Mouse (Mus musculus) G1E (cell line): ENCODE results near the gene Mapt. TPM values are rescaled to one million over a fixed set of nuclear protein-coding genes. Genes with fewer than 3 reads are reported as not detected.

ENCODE experiments used
- ATAC-seq: 2 replicates; pipeline ENCODE4 v1.8.0; 2016; ENCODE audit warnings: mild to moderate bottlenecking; ENCODE audit not compliant: insufficient number of reproducible peaks, poor library complexity, low FRiP score, severe bottlenecking; ENCODE audit errors: extremely low read depth
- DNase-seq: peaks from one replicate; pipeline ENCODE4 v3.0.0; 2012; ENCODE audit warnings: low spot score
- H3K27me3 ChIP-seq: 2 replicates; pipeline ENCODE4 v1.6.1; 2012; ENCODE audit warnings: mild to moderate bottlenecking, low read length, inconsistent platforms; ENCODE audit not compliant: insufficient read depth
- H3K36me3 ChIP-seq: replicated peaks from 2 replicates; pipeline ENCODE3; 2012; ENCODE audit warnings: mild to moderate bottlenecking, inconsistent platforms
- H3K4me1 ChIP-seq: 2 replicates; pipeline ENCODE4 v1.6.1; 2012; ENCODE audit warnings: low read depth, low read length, inconsistent platforms, mixed read lengths; ENCODE audit not compliant: insufficient read depth
- H3K4me3 ChIP-seq: 2 replicates; pipeline ENCODE4 v1.5.1; 2012; ENCODE audit warnings: low read depth, mild to moderate bottlenecking, inconsistent platforms, low read length, moderate library complexity, mixed read lengths
- H3K9me3 ChIP-seq: replicated peaks from 2 replicates; pipeline ENCODE4 v1.6.1; 2012; ENCODE audit warnings: inconsistent platforms
- CTCF ChIP-seq: IDR thresholded peaks from 2 replicates; pipeline ENCODE4 v1.5.1; 2012; ENCODE audit warnings: low read depth, low read length, inconsistent platforms, mixed read lengths
- GATA1 ChIP-seq: IDR thresholded peaks from 2 replicates; pipeline ENCODE4 v1.6.1; 2012; ENCODE audit warnings: borderline replicate concordance, low read length, inconsistent platforms, mixed read lengths
- GATA2 ChIP-seq: IDR thresholded peaks from 2 replicates; pipeline ENCODE4 v1.6.1; 2012; ENCODE audit warnings: low read depth, low read length, inconsistent platforms, borderline replicate concordance
- POLR2AphosphoS5 ChIP-seq: IDR thresholded peaks from 2 replicates; pipeline ENCODE4 v1.6.1; 2012; ENCODE audit warnings: low read depth, low read length, inconsistent platforms; ENCODE audit not compliant: insufficient replicate concordance
- TAL1 ChIP-seq: conservative IDR thresholded peaks from 2 replicates; pipeline ENCODE4 v1.6.1; 2012; ENCODE audit warnings: low read depth, low read length, inconsistent platforms, mixed read lengths
- polyA plus RNA-seq: library from polyadenylated mRNA; stranded (reverse); fragments of >175 nt; gene quantifications from 2 replicates; pipeline ENCODE4 v1.2.3, GENCODE M21; 2012
- total RNA-seq, 2 experiments: library from RNA; stranded (forward) in 1 of 2; stranded (reverse) in 1 of 2; fragments of 200-1000 nt in 1 of 2; fragments of >200 nt in 1 of 2; fragmentation: Nextera tagmentation in 1 of 2; gene quantifications; 2 replicates each; pipeline ENCODE4 v1.2.3; 2014 to 2017

Mapt gene
- total and polyA plus RNA-seq, 3 experiments = 1.2 to 7.6 (median 5.0) TPM

DNA sequence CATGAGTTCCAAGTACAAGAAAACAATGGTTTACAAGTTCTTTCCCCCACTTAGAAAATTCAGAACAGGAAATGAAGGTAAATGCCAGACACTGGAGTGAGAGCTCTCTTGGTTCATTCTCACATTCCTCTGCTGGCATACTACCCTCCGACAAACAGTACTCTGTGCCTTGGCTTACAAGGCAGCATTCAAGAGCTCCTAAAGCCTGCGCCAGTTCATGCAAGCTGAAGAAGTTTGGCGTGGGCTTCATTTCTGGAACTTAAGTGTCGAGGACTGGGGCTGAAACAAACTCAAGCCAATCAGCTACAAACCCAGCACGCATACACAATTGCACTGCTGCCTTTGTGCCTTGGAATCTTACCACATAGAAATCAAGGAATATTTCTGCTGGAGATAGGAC lies 100.9 kb downstream of the Mapt start:
- DNase-seq (no peak), ATAC-seq (no peak)
- peaks cover 67% of the 10 kb centered on the region for H3K36me3 ChIP-seq
- no peak for TF ChIP-seq CTCF
- TF ChIP-seq POLR2AphosphoS5 = no peak
- no peak for TF ChIP-seq GATA2
- TF ChIP-seq GATA1 = no peak
- TF ChIP-seq TAL1 = no peak
- H3K4me3 ChIP-seq = no peak overlapping the region
- no peaks in the 10 kb centered on the region for H3K9me3 ChIP-seq
- H3K27me3 ChIP-seq = no peaks in the 10 kb centered on the region
- H3K4me1 ChIP-seq = peaks cover 10% of the 10 kb centered on the region

DNA sequence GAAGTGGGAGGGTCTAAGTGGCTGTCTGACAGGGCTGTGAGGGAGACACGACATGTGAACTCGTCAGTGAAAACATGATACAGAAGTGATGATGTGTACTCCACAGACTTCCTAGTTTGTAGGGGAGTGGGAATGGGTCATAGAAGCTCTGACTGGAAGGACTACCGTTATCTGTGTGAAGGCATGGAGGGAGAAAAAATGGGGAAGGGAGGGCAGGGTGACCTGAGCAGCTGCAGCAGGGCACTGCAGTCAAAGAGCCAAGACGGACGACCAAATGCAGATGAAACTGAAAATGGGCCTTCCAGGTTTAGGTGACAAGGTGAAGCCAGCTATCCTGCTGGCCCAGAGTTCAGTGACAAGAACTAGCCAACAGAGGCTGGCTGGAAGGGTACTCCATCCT lies 102.9 kb downstream of the Mapt start:
- no peak for TF ChIP-seq POLR2AphosphoS5
- TF ChIP-seq TAL1 = no peak
- Histone ChIP-seq H3K27me3 (no peaks in the 10 kb centered on the region), H3K4me3 (no peak overlapping the region), H3K9me3 (no peaks in the 10 kb centered on the region), H3K4me1 (peaks cover 5% of the 10 kb centered on the region; the same call in 1 of the 2 replicates), H3K36me3 (peaks cover 84% of the 10 kb centered on the region)
- DNase-seq (no peak), ATAC-seq (no peak)

DNA sequence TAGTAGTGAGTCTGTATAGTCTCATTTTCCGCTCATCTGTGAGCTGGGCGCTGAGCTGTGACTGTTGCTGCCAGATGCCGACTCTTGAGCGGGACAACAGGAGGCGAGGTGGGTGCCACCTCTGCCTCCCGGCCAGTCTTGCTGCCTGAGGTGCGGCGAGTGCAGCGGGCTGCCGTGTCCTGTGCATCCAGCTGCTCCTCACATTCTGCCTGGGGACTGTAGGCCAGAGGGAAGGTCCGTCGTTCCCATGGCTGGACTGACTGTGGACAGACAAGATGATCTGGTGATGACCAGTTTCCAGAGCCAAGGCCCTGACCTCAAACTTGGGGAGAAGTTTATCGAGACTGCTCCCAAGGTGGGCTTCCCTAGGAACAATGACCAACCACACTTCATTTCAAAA lies 103.8 kb downstream of the Mapt start:
- TF ChIP-seq GATA2 (no peak), GATA1 (no peak), POLR2AphosphoS5 (no peak), CTCF (no peak), TAL1 (no peak)
- Histone ChIP-seq H3K9me3 (no peaks in the 10 kb centered on the region), H3K36me3 (peaks cover 90% of the 10 kb centered on the region), H3K4me3 (no peak overlapping the region), H3K4me1 (peaks cover 5% of the 10 kb centered on the region; the same call in 1 of the 2 replicates), H3K27me3 (no peaks in the 10 kb centered on the region)
- ATAC-seq (no peak), DNase-seq (no peak)

DNA sequence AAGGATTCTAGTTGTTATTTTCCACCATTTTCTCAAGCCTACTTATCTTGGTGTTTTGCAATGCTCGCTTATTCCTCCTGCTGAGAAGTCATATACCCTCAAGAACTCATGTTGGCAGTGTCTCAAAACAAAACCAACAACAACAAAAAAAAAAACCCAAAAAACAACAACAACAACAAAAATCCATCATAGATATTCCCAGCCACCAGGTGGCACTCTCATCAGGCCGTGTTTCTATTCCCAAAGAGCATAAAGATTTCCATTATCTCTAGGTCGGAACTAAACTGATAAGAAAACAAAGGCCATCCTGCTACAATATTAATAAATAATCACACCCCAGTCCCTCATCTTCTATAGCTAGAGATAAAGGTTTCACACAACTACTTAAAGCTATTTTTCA lies 115.7 kb downstream of the Mapt start:
- H3K4me1 ChIP-seq = peaks cover 3% of the 10 kb centered on the region; the same call in 1 of the 2 replicates
- H3K27me3 ChIP-seq = no peaks in the 10 kb centered on the region
- DNase-seq (no peak), ATAC-seq (no peak)
- H3K36me3 ChIP-seq = peaks cover 81% of the 10 kb centered on the region
- H3K9me3 ChIP-seq = no peaks in the 10 kb centered on the region
- no peak overlapping the region for H3K4me3 ChIP-seq
- TF ChIP-seq CTCF (0 out of 2 replicates have a peak, but pooled peaks have one; percentile 5), GATA2 (no peak)

DNA sequence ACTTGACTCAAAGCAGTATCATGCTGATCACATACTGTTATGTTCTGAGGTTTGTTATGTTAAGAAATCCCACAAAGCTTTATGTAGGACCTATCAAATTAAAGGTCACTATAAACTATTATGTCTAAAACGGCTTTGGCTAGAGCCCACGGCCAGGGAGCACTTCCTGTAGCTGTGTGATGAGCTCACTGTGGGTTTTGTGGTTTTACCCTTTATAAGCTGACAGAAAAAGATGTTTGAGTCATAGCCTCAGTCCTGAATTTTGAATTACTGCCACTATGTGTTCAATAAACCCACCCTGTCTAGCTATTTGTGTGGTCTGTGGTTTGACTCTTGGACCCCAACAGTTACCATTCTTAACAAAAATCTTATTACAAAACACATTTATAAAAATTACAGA lies 130.6 kb downstream of the Mapt start:
- peaks cover 38% of the 10 kb centered on the region for H3K4me1 ChIP-seq
- no peaks in the 10 kb centered on the region for H3K27me3 ChIP-seq
- H3K36me3 ChIP-seq = peaks cover 43% of the 10 kb centered on the region
- peak; percentile 70 for ATAC-seq
- H3K9me3 ChIP-seq = no peaks in the 10 kb centered on the region
- no peak overlapping the region for H3K4me3 ChIP-seq
- no peak for TF ChIP-seq POLR2AphosphoS5
- TF ChIP-seq CTCF = no peak
- no peak for TF ChIP-seq GATA1
- no peak for TF ChIP-seq TAL1
- no peak for TF ChIP-seq GATA2
- DNase-seq = peak; percentile 14

DNA sequence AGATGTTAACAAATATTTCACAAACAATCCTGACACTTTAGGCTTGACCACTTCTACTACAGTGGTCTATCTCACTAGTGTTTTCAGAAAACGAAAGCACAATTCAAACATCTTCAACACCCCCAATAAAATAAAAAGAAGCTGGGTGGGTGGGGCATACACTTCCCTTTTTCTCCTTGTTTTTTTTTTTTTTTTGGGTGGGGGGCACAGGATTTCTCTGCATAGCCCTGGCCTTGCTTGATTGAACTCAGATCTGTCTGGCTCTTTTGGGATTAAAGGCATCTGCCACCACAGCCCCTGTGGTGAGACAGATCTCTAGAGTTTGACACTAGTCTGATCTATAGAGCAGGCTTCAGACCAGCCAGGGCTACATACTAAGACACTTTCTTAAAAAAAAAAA lies 131.5 kb downstream of the Mapt start:
- ATAC-seq = no peak
- H3K9me3 ChIP-seq = no peaks in the 10 kb centered on the region
- no peak for DNase-seq
- TF ChIP-seq CTCF (no peak), GATA1 (no peak), POLR2AphosphoS5 (no peak), GATA2 (no peak), TAL1 (no peak)
- no peaks in the 10 kb centered on the region for H3K27me3 ChIP-seq
- peaks cover 39% of the 10 kb centered on the region for H3K36me3 ChIP-seq
- peaks cover 43% of the 10 kb centered on the region for H3K4me1 ChIP-seq
- peak overlapping the region; percentile 45; the same call in 1 of the 2 replicates for H3K4me3 ChIP-seq

DNA sequence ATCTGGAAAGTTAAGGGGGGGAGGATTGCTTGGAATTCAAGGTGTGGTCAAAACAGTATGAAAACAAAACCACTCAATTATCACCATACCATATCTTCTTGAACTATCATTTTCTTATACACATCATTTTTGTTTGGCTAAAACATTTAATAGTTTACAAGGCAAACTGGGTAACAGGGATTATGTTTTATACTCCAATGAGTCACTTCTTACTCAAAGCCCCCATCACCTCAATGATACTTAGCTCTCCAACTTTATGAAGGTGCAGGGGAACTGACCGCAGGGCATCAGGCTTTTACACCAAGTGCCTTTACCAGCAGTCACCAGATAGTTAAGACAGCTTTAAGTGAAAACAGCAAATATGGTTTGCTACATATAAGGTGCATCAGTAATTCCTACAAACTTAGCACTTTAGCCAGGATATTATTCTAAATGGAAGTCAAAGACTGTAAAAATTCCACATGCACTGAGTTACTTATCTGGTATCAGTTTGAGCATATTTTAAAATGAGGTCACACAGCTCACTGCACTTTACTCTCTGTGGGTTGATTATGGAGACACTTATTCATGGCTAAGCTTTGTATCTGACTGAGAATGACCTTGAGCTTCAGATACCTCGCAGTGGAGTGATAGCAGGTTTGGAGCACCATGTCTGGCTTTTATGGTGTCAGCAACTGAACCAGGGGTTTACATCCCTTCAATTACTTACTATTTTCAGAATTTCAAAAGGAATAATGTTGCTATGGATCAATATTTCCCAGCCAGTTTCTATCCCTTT lies 132.8 kb downstream of the Mapt start:
- TF ChIP-seq GATA2 = no peak
- no peak for TF ChIP-seq GATA1
- no peak for TF ChIP-seq CTCF
- no peak for TF ChIP-seq POLR2AphosphoS5
- no peak for TF ChIP-seq TAL1
- H3K4me1 ChIP-seq = peaks cover 53% of the 10 kb centered on the region
- no peaks in the 10 kb centered on the region for H3K9me3 ChIP-seq
- DNase-seq (no peak), ATAC-seq (no peak)
- peaks cover 43% of the 10 kb centered on the region for H3K36me3 ChIP-seq
- H3K27me3 ChIP-seq = no peaks in the 10 kb centered on the region
- H3K4me3 ChIP-seq = no peak overlapping the region
